Mouse (Mus musculus): ENCODE data around the gene Szt2.

The Szt2 gene

DNA sequence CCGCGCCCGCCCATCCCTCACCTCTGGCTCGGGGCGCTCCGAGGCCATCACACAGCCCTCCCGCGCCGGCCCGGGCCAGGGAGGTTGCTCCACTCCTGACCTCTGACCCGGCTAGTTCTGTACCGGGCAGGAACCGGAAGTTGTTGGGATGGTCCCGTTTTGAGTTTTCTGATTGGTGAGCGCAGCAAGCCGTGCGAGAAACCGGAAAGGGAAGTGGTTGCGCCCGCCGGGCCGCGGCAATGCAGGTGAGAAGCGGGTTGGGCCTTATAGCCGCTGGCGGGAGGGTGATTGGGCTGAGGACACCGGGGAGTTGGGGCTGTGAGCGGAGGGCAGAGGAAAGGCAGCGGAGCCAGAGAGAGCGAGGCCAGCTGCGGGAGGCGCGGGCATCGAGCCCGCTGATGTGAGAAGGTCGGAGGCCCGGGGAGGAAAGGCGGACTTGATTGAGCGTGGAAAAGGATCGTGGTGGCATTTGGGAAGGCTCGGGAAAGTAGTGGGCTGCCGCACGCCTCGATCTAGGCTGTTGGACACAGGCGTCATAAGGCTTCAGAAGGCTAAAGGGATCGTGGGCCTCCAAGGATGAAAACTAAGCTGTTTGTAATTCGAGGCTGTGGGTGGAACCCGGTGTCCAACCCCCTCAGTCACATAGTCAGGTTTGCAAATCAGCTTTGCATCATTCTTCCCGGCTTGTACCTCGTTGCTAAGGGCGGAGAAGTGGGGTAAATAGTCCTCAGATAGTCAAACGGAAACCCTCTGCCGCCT lies at the start of gene Szt2, which contains the start of gene Med8:
TSS of gene Szt2 (minus strand) at position 132 of the 759 bp plus-strand sequence.
TSS of gene Med8 (plus strand) at position 196 of the 759 bp plus-strand sequence.
- peak; percentile 97 for DNase-seq (ENCODE audit: low spot score)

DNA sequence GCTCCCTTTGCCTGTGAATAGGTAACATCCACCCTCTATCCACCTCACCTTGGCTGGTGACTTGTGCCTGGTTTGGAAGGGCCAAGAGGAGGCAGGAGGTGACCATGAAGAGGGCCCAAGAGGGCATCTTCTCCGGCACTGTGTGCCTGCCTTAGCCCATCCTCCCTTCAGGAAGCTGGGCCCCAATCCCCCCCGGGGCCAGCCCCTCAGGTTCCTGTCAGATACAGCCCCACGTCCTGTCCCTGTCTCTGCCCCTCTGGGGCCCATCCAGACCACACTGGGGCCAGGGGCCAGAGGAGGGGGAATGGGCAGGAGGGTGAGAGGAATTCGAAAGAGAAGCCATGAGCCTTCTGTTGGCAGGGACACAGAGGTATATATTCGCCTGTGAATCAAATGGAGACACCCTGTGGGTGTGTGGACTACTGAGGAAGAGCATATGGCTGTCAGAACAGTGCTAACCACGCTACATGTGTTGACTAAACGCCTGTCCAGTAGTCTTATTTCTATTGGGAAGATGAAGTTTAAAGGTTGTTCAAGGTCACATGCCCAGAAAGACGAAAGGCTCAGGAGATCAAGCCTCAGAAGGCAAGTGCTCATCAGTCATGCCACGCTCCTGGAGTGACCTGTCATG lies 48.4 kb upstream of the Szt2 start, which contains the start of gene Mpl:
TSS of gene Mpl (minus strand) at position 169 of the 631 bp plus-strand sequence.
- no peak for DNase-seq (ENCODE audit: low spot score)

DNA sequence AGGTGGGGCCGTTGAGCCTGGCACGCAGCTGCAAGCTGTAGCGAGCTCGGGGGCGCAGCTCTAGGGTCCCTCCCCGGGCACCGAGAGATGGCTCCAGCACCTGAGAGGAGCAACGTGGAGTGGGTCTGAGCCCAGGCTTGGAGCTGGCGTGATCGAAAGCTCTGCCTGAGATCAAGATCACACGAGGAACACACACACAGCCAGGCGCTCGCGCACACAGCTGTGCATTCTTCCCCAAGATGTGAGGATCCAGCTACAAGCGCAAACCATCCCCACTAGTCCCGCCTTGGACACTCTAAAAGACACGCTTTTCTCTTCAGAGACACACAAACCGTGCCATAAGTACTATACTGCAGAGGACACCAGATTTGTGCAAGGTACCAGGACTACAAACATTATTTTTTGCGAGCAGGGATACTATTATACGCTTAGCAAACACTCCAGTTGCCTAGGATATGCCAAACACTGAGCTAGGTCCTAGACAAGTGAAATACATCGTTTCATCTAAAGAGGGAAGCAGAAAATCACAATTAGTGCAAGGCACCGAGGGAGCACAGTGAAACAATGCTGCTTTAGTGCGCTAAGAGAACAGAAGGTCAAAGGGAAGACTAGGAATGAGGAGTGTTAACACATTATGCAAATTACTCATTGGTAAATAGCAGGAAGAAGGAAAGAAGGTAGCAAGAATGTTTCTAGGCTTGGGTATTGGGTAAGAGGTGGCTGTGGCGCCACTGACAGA lies 37.5 kb upstream of the Szt2 start:
- peak; percentile 58 for DNase-seq (ENCODE audit: low spot score)

DNA sequence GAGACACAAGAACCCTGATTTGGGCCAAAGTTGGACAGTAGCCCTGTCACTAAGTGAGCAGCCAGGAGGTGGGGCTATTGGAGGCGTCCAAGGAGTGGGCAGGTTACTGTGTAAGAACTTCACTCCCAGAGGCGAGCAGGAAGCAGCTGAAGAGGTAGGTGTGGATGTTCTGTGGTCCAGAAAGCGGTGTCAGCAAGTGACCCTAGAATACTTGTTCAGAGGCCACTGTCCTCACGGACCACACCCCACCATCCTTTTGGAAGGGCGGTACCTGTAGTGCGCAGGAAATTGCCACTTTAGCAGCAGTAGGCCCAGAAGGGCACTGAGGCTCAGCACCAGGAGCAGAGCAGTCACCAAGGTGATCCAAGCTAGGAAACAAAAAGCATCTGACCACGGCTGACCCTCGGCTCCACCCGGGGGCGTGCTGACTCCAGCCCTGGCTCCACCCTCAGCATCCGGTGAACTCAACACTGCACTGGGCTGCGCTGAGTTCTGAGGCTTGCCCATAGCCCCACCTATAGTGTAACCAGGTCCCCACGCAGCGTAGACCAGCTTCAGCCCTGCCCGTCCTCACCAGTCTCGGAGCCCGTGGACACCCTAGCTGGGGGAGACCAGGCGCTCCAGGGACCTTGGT lies 36.8 kb upstream of the Szt2 start:
- peak; percentile 74 for DNase-seq (ENCODE audit: low spot score)

DNA sequence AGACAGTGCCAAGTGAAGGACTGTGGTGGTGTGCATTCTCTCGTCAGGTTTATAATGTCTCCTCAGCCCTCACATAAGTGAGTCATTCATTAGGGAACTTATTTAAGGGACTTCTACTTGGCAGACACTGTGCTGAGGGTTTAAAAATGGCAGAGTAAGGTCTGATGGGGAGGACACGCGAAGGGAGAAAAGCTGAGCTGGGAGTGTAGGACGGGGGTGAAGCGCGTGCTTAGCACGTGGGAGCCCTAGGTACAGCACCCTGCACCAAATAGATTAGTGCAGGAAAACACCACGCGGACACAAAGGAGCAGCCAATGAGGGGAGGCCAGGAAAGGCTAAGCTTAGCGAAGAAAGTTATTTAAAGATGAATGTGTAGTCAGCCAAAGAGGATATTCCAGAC lies 36.0 kb upstream of the Szt2 start:
- DNase-seq (ENCODE audit: low spot score) = no peak

DNA sequence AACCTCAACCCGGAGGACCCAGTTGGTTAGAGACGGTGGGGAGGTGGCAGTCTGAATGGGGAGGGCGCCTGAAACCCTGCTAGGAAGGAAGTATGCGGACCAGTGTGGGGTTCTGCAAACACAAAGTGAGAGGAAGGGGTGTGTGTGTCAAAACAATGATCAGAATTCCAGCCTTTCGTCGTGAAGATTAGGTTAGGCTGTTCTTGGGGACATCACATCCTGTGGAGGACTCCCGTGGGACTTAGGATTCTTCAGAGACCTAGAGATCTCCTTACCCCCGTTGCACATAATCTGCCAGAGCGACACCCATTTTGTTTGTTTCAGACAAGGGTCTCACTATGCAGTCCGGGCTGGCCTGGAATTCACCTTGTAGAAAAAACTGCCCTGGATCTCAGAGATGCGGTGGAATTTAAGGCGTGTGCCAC lies 28.8 kb upstream of the Szt2 start:
- peak; percentile 68 for DNase-seq (ENCODE audit: low spot score)

DNA sequence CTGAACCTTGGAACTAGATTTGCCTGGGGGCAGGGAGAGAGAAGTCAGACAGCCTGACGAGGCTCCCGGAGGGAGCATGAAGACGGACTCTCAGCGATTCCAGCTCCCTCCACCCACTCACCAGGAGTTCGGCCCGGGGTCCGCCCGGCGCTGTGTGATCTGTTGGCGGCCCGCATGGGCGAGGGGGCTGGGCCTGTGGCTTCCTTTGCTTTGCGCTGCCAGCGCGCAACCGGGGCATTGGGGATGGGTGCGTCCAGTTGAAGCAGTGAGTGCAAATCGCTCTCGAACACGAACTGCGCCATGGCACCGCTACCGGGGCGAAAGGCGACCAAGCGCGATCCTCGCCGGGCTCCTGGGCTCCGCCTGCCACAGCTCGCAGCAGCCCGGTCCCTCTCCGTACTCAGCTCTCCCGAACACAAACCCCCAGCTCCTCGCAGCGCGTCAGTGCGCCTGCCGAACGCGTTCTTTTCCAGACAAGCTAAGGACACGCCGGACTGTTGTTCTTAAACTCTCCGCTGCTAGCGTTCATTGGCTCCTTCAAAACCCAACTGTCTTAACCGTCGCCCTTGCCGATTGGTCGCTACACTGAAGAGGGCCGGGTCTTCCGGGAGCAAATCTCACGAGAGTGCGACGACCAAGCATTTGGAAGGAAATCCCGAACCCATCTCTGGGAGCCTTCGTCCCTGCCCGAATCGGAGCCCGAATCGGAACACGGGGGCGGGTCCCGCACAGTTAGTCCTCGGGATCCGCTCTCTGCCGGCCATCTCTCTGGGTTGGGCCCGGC lies 27.9 kb upstream of the Szt2 start, which contains the start of gene Cdc20:
TSS of gene Cdc20 (minus strand) at position 533 of the 784 bp plus-strand sequence.
- DNase-seq (ENCODE audit: low spot score) = peak; percentile 98

DNA sequence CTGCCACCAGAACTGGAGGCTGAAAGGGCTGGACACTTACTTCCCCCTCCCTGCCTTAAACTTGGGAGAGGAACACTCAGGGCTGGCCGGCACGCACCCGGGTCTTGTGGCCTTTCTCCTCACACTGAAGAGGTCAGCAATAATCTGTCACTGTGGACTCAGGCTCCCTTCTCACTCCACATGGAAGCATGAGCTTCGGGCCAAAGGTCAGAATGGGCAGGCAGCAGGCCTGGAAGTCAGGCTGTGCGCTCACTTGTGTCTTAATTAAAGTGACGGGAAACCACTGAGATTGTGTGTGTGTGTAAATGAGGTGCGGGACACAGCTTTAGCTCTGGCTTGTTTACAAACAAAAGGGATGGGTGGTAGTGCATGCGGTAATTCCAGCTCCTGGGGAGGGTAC lies 23.3 kb upstream of the Szt2 start:
- peak; percentile 11 for DNase-seq (ENCODE audit: low spot score)

DNA sequence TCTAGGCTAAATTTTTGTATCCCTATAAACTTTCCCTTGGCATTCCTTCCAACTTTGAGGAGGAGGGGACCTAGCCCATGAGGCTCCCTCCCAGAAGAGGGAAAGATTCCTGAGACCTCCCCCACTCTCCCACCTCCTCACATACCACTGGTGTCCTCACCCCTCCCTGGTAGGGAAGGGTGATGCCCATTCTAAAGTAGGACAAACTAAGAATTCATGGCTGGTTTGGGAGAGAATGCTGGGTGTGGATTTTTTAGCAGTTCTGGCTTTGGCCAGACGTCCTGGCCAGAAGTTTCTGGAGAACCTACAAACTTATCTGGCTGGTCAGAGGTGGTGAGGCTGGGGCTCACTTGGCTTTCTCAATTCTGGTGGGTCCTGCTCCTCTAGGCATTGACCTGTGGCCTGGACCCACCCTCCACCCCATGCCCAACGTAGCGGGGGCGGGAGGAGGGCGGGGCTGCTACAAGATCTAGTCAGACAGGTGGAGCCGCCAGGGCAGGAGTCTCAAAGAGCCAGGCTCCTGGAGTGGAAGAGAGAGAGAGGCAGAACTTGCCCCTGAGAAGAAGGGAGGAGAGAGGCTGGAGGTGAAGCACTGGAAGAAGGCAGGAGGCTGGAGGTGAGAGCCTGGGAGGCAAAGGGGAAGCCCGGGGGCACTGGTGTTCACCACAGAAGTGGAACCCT lies 20.3 kb upstream of the Szt2 start:
- DNase-seq (ENCODE audit: low spot score) = no peak

DNA sequence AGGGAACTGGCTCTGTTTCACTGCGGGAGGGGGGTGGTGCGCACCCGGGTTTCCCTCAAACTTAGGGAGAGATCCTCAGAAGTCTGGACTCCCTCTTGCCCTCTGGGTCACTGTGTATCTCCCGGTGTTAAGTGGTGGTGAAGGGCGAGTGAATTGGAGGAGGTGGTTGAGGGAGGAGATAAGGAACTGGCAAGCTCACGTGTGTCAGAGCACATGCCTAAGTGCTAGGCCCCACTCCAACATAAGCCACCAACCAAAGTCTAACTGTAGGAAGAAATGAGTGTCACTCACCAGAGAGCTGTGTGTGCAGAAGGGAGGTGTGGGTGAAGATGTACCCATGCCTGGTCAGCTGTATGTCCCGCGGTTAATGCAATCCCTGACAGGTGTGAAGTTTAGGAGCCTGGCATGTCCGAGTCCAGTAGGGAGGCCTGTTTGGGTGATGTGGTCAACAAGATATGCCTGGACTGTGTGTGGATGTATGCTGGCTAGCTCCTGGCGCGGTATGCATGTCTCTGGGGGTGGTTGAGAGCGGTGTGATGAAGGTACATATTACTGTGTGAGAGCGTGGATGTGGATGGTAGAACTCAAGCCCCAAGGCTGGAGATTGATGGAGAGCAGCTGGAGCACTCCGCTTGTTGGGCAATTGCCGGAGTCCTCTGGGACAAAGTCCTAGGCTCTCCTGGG lies 19.6 kb upstream of the Szt2 start:
- peak; percentile 8 for DNase-seq (ENCODE audit: low spot score)

DNA sequence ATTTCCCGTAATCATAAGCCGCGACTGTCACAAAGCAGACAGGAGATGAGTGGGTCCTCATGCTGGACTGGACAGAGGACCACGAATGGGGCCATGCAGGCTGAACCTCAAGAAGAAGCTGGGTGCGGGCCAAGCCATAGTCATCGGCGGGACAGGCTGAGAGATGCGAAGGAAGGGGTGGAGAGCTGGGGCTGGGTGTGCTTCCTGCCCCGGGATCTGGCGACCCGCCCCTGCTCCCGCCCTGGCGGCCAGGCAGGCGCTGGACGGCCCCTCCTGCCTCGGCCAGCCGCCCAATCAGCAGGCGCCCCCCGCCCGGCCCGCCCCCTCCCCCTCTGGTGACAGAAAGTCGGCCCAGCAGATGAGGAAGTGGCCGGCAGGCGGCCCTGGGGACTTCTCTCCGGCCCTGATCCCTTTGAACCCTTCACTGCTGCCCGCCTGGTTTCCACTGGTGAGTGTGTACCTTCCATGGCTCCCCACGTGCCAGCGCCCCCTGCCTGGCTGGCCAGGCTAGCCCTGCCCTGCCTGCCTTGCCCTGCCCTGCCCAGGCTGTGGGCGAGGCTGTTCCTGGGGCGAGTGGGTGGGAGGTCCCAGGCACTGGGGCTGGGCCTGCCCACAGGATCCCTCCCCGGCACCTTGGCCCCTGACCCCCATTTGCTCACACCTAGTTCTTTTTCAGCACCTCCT lies 18.8 kb upstream of the Szt2 start, which contains the start of gene Elovl1:
TSS of gene Elovl1 (plus strand) at position 326 of the 684 bp plus-strand sequence.
- peak; percentile 90 for DNase-seq (ENCODE audit: low spot score)

DNA sequence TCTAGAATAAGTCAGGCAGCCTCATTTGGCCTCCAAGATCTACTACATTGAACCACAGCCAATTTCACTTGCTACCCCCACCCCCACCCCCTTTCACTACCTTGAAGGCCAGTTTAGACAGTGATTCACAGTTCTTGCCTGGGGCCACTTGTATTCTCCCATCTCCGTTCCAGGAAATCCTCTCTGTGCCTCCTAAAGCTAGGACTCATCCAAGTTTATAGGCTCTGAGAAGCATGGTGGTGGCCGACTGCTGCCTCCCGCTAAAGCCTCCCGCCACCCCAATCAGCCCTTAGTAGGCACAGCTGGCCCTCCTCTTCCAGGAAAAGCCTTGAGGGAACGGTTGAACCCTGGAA lies 18.3 kb upstream of the Szt2 start:
- no peak for DNase-seq (ENCODE audit: low spot score)

DNA sequence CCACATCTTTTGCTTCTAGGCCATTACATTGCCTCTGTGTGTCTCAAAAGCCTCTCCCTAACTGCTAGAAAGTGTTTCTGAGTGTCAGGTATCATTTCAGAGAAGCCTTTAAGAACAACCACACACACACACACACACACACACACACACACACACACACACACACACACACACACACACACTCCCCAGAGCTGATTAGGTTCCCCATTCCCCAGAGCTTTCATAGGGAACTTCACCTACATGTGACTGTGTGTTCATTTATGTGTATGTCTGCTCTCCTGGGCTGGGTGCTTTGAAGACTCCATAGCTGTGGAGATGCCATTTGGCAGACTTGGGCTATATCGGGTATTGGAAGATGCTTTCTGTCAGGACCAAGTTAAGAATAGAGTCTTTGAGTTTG lies 16.3 kb upstream of the Szt2 start:
- DNase-seq (ENCODE audit: low spot score) = no peak

DNA sequence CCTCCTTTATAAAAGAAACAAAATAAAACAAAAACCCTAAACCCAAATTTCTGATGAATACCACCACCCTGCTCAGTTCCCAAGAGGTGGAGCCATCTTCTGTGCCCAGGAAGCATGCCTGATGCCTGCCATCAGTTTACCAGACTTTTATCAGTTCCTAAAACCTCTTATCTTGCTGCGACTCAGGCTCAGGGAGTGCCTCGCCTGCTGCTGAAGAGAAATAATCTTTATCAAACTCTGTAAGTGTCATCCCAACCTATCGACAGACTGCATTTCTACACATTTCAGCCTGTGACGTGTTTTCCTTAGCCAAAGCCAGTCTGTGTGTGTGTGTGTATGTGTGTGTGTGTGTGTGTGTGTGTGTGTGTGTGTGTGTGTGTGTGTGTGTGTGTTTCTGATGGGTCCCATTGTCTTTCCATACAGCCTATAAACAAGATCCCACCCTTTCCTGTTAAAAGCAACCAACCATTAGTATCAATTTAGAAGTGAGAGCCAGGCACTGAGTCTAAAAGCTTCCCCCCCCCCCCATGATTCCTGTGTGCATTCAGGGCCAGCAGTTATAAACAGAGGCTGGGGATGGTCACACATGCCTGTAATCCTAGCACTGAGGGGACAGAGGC lies 15.6 kb upstream of the Szt2 start:
- DNase-seq (ENCODE audit: low spot score) = no peak

DNA sequence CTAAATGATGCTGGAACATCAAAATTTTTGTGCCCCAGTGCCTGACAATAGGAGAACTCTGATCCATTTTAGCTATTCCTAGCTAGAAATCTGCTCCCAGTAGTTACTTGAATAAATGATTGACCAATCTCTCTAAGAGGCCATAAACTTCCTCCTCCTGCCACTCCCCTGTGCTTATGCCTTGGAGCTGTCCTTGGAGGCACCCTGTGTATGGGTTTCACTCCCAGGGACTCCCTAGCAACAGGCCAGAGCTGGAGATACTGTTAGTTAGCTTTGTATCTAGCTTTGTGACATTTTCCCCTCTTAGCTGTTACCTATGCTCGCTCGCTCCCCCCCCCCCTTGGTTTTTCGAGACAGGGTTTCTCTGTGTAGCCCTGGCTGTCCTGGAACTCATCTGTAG lies 12.3 kb upstream of the Szt2 start:
- DNase-seq (ENCODE audit: low spot score) = no peak

DNA sequence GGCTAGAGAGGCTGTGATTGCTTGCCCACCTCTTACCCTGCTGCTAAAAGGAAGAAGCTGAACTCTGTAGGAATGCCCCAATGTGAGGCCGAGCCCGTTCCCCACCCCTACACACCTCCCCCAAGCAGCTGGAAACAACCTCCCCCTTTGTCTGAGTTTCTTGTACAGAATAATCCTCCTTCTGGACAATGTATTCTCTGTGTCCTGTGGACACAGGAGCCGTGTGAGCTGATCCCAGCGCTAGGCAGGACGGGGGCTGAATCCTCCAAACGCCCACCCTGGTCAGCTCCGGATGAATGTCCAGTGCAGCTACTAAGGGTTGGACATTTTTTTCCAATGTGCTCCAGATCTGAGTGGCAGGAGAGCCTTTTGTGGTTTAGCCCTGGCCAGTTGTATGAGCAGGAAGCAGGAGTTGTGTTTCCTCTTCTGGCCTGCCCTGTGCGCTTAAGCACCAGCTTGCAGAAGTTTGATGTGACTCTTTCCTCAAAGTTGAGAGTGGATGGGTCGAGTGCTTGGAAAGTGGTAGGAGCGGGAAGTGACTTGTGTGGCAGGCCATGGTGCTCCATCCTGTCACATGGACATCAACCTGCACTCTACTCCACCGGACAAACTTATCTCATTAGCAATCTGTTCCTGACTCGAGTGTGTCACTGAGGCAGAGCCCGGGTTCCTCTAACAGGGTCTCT lies 8.2 kb upstream of the Szt2 start:
- DNase-seq (ENCODE audit: low spot score) = no peak

DNA sequence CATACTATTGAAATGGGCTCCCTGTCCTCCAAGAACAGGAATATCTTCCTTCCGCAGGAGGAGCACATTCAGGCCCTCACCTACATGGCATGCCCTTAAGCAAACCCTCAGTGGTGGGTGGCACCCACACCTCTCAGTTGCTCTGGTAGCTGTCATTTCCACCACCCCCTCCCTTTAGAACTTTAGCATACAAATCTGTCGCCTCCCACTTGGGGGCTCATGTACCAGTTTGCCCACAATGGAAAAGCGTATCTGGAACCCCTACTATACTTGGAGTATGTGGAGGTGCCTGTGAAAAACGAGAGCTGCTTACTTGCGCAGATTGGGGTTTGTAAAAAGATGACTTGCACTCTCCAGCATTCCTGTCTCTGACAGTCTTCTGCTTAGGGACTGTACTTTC lies 7.3 kb upstream of the Szt2 start:
- DNase-seq (ENCODE audit: low spot score) = no peak

DNA sequence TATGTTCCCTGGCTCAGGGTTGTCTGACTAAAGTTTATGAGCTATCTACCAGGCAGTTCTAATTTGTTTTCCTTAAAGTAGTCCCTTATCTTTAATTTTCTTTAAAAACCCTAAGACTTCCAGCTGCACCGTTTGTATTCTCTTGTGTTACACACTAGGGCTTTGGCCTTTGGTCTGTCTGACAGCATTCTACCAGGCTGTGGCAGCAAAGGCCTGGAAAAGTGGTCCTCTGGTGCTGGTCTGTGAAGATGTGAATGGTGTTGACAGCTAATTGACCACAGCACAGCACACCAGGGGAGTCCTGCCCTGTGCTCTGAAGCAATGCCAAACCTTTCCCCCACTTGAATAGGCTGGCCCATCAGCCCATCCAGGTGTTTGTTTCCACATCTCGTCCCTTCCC lies 6.7 kb upstream of the Szt2 start:
- DNase-seq (ENCODE audit: low spot score) = no peak

DNA sequence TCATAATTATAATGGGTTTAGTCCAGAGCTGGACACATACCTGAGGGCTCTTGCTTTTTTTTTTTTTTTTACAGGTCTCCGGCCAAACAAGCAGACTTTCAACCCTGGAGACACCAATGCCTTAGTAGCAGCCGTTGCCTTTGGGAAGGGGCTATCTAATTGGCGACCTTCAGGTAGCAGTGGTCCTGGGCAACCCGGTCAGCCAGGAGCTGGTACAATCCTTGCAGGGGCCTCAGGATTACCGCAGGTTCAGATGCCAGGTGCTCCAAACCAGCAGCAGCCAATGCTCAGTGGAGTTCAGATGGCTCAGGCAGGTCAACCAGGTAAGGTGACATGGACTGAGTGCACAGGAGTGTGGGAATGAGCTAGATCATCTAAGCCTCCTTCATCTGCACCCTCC lies 4.5 kb upstream of the Szt2 start:
- DNase-seq (ENCODE audit: low spot score) = no peak
